Mouse (Mus musculus) NIH3T3 (cell line): Measurements from ENCODE around the gene Klf9.
"Not testable (repeated sequence)": the region's sequence is repeated elsewhere in the genome, so short reads cannot be mapped to it uniquely, and the experiment has no call there.

ENCODE experiments used
- DNase-seq: peaks from one replicate; pipeline ENCODE4 v3.0.0-alpha.2; 2012; ENCODE audit warnings: low read depth

Gene Klf9

DNA sequence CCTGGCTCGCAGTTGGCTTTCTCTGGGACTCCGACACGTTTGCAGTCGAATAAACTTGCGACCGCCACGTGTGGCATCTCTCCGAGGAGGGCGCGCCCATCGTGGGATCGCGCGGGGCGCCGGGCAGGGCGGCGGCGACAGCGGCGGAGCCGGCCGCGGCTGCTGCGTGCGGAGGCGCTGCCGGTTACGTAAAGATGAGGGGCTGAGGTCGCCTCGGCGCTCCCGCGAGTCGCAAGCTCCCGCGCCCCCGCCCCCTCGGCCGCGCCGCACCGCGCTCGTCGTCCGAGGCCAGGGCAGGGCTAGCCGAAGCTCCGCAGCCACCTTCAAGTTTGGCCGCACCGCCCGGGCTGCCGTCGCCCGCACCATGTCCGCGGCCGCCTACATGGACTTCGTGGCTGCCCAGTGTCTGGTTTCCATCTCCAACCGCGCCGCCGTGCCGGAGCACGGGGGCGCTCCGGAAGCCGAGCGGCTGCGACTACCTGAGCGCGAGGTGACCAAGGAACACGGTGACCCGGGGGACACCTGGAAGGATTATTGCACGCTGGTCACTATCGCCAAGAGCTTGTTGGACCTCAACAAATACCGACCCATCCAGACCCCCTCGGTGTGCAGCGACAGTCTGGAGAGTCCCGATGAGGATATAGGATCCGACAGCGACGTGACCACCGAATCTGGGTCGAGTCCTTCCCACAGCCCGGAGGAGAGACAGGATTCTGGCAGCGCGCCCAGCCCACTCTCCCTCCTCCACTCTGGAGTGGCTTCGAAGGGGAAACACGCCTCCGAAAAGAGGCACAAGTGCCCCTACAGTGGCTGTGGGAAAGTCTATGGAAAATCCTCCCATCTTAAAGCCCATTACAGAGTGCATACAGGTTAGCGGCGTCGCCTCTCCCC is 610 bp downstream of the Klf9 start:
- peak; percentile 84 for DNase-seq

GRCm38 (mm10) chr19:23142427-23143073 is 1.5 kb downstream of the Klf9 start:
- DNase-seq, result peak; percentile 92

GRCm38 (mm10) chr19:23143074-23143445 is 2.0 kb downstream of the Klf9 start:
- DNase-seq, result no peak

- DNase-seq, result no peak
These were observed 2.5 kb downstream of the Klf9 start for GRCm38 (mm10) chr19:23143541-23143940.

DNA sequence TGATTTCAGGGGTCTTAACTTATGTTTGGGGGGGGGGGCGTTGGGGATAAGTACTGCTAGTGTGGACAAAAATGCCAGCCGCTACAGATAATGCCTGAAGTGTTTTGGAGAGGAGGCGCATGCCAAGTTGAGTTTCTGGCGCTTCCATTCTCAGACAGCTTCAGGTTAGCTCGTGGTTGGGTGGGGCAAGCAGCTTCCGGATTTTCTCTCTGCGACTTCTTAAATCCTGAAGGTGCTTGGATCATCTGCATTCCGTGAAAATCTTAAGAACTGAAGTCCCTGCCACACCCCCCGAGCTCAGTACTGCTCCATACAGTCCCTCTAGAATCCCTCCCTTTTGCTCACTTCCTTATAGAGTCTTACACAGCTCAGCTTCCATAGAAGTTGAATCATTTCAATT is 3.0 kb downstream of the Klf9 start:
- no peak for DNase-seq

DNA sequence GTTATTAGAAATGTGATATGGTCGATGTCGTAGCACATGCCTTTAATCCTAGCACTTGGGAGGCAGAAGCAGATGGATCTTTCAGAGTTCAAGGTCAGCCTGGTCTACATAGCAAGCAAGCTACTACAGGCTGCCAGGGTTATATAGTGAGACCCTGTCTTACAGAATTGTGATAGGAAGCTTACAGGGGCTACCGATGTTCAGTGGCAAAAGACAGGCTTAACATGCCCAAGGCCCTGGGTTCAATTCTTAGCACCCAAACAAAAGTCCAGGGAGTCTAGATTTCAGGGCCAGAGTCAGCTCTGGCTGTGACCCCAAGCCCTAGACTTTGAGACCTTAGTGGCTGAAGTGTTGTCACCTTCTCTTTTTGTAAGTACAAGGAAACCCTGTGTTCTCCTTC is 4.1 kb downstream of the Klf9 start:
- DNase-seq, result no peak

- not testable (repeated sequence) for DNase-seq
These were observed 4.5 kb downstream of the Klf9 start for GRCm38 (mm10) chr19:23145575-23145974.

DNA sequence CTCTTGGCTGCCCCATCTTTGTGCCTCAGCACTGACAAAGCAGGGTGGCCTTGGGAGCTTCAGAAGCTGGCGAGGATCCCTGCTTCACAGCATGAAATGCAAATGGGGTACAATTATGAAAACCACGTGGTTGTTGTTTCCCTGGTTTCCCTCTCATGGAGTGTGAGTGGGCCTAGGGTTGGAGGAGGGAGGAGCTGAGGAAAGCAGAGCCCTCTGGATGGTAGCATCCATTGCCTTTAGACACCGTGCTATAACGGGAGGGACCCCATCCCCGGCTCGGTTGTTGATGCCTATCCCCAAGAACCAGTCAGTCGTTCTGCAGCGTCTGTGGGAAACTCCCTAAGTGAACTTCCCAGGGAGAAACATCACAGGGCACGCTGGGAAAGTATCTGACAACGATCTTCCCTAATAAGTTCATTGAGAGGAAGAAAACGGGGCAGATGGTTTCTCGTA is 5.4 kb downstream of the Klf9 start:
- no peak for DNase-seq

DNA sequence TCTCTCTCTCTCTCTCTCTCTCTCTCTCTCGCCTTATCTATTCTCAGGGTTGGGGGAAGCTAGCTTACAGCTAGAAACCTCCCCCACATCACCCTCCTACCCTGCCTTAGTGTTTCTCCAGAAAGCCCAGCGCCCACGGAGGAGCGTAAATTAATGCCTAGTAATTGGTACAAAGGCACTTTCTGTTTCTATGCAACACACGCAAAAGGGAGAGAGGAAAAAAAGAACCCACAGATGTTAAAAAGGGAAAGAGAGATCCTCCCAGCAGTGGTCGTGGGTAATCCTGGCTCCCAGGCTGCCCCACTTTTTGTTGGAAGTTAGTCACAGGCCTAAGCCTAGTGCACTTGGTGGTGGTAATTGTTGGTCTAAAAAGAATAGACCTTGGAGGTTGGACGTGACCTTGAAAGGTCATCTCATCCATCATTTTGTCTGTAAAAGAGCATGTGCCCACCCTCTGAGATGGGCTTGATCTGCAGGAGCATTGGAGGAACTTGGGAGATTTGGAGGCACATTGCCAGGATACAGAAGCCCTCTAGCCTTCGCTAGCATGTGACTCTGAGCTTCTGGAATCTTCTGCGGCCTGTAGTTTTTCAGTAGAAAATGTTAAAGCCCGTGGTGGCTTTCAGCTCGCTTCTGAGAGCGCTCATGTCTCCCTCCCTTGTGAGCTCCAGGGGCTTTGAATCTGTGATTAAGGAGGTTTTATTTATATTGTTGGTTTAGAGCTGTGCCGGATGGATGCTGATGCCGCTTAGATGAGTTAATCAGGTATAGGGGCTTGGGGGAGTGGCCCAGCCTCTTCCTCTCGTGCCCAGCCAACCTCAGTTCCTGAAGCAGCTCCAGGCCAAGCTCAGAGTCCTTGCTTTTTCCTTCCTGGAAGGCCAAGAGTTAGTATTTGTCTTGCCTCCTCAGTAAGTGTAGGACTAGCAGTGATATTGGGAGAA is 6.3 kb downstream of the Klf9 start:
- no peak for DNase-seq

DNA sequence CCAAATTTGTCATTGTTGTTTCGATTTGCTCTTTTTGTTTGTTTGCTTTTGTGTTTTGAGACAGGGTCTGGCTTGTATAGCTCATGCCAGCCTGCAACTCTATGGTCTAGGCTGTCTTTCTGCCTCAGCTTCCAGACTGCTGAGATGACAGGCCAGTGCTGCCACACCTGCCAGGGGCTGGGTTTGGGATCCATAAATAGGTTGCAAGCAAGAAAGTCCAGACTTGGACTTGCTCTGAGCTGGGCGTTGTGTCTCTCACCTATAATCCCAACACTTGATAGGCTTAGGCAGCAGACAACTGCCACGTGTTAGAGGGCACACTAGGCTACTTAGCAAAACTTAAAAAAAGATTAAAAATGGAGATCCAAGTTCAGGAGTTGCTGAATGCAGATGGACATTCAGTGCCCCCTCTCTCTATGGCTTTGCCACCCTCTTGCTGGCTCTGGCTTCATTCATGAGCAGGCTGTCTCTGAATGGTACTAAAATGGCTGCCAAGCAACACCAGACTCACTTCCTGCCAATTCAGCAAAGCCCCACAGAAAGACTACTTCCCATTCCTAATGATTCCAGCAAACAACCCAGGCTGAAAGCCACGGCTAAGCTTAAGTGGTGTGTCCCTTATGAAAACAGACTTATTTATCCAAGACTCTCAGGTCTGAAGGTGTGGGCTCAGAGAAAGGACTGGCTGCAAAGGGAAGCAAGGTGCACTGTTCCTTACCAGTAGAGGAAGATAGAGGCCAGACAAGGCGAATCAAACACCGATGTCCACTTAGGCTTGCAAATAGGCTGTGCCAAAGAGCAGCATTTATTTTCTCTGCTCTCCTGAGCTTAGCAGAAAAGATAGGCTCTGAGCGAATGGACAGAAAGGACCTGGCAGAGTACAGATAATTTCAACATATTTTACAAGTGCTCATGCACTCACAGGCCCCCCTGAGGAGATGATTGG is 8.7 kb downstream of the Klf9 start:
- DNase-seq, result no peak

DNA sequence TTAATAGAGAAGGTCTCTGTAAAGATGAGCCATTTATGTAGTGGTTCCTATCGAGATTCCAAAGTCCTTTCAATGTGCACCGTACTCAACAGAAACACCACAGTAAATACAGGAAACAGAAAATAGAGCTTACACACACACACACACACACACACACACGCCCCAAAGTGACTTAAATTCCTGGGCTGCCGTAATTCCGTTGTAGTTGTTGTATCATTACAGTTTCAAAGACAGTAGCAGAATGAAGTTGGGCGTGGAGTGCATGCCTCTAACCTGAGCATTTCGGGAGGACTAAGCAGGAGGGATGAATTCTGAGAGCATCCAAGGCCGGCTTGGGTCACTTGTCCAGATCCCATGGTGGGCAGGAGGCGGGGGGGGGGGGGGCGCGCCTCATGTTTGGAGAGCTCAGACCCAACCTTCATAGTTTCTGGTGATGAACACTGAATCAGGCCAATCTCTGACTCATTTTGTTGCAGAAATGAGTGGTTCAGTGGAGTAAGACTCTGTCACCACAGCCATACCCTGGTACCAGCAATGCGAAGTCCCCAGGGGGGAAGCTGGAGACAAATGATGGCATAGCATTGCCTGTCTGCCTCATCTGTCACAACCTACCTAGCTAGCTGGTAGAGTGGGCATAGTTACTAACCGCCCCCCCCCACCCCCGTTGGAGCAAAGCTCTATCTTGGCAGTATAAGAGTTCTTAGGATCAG is 9.7 kb downstream of the Klf9 start:
- no peak for DNase-seq

GRCm38 (mm10) chr19:23151651-23152070 is 10.6 kb downstream of the Klf9 start:
- DNase-seq, result peak; percentile 55

- DNase-seq, result no peak
These were observed 11.2 kb downstream of the Klf9 start for GRCm38 (mm10) chr19:23152201-23152640.

DNA sequence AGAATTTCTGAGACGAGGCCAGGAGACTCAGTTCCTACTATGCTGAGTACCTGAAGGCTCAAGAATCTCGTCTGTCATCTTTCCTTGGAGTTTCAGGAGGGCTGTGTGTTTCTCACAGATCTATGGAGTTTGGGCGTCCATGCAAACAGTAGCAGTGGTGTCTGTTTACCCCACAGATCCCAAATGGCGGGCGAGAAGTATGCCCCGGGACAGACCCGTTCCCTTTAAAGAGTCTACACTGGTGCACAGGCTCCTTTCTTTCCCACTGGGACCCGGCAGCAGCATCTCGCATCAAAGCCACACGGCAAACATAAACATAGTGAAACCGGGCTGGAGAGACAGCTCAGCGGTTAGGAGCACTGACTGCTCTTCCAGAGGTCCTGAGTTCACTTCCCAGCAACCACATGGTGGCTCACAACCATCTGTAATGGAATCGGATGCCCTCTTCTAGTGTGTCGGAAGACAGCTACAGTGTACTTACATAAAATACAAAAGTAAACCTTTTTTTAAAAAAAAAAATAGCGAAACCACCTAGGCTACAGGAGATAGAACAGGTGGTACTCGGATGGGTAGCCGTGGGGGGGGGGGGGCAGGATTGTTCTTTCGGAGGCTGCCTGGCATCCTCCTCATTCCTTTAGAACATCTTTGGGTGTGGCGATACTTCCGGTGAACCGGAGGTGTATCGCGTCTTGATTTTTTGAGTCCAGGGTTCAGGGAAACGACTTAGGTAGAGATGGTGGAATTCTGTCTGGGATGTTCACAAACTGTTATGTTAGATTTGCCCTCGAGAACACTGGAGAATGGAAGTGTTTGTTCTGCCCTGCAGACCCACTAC is 12.0 kb downstream of the Klf9 start:
- DNase-seq, result no peak

- DNase-seq, result no peak
These were observed 12.6 kb downstream of the Klf9 start for GRCm38 (mm10) chr19:23153606-23154127.

DNA sequence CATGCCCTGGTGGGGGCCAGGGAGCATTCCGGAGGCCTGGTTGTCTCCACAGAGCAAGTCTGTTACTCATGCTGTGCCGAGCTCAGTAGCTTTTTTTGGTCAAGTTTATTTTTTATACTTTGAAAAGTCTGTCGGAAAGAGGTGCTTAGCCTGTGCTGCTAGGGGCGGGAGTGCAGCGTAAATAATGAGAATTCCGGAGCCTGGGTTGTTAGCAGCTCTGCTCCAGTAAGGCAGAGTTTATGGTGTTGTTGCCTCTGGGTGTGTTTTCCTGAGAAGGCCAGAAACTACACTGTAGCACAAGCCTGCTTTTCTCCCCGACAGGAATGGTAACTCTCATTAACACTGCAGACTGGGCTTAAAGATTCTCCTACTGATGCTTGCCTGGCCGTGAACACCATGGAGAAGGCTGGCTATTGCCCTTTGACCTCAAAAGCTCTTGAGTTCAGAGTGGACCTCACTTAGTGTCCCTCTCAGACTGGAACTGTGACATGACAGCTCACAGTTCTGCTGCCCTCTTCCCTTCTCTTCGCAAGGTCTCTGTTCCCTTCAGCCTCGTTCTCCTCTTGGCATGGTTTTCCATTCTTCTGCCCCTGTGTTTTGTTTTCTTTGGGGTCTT is 18.9 kb downstream of the Klf9 start:
- no peak for DNase-seq

- peak; percentile 69 for DNase-seq
These were observed 21.4 kb downstream of the Klf9 start for GRCm38 (mm10) chr19:23162387-23162809.

DNA sequence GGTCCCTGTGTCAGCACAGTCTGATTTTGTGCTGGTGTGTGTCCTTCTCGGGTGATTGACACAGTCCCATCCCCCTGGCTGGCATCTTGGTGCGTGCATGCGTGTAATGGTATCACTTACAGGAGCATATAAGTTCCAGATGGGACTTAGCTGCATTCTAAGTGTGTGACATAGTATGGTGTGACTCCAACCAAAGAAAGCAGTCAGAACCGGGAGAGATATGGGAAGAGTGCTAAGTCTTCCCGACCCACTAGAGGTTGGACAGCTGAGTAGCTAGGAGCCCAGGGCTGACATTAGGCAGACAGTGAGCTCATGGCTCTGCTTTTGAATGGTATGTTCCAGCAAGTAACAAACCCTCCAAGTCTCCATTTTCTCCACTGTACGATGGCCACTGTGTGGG is 21.9 kb downstream of the Klf9 start:
- DNase-seq, result no peak

DNA sequence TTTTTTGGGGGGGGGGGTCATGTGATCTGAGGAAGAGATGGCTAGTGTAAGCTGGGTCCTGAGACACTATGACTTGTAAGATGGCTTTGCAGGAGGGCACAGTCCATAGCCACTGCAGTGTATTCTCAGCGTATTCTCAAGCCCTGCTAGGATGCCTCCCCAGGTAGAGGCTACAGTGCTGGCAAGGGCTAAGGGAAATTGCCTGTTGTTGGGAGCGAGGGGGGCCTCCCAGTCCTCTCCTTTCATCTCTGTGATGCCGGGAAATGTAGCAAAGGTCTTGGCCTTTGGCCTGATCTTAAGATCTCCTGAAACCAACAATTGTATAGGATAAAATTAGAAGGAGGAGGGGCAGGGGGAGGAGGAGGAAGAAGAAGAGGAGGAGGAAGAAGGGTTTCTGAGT is 22.3 kb downstream of the Klf9 start:
- DNase-seq, result no peak
